Mouse (Mus musculus) olfactory bulb, adult 2 months (tissue): Measurements from ENCODE around the gene Ttll11.

ENCODE experiments used
- CTCF ChIP-seq: fragments of 200-500 bp; IDR thresholded peaks from 2 replicates; pipeline ENCODE4 v1.5.1; 2012; ENCODE audit warnings: low read depth, mild to moderate bottlenecking, low read length, moderate library complexity; ENCODE audit not compliant: insufficient read depth
- POLR2A ChIP-seq: fragments of 200-500 bp; IDR thresholded peaks from 2 replicates; pipeline ENCODE4 v1.6.1; 2012; ENCODE audit warnings: mild to moderate bottlenecking, low read depth, low read length, moderate library complexity; ENCODE audit not compliant: insufficient read depth

DNA sequence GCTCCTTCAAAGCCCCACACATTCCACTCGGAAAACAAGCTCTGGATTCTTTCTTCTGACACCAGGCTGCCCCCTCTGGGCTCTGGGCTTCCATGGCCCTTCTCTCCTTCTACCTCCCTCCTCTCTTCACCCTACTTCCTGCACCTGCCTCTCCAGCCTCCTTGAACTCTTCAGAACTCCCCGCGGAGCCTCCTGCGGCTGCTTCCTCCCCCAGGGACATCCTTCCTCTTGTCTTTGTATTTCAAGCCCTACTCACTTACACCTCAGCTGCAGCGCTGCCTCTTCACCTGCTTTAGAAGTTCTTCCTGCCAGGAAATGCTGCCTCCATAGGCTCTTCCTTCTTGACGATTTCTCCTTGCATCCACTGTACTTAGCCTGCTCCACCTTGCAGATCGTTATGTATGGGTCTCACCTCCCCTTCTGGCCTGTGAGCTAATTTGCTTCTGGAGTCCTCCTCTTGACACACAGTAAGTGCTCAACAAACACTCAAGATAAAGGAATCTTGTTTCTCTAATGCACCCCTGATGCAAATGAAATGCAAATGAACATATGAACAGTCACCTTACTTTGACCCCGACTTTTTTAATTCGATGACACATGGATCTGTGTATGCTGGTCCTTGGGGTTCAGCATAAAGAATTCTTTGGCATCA, 97.3 kb downstream of the Ttll11 start:
- no peak for TF ChIP-seq CTCF
- TF ChIP-seq POLR2A: no peak
